Mouse (Mus musculus) thymus, adult 18-20 months (tissue): Measurements from ENCODE around the gene Ap1s2.

Source experiments
- DNase-seq, 2 experiments: peaks; one replicate each; pipeline ENCODE4 v3.0.0; 2022; ENCODE audit warnings: mixed read lengths in 2 of 2

The Ap1s2 gene

DNA sequence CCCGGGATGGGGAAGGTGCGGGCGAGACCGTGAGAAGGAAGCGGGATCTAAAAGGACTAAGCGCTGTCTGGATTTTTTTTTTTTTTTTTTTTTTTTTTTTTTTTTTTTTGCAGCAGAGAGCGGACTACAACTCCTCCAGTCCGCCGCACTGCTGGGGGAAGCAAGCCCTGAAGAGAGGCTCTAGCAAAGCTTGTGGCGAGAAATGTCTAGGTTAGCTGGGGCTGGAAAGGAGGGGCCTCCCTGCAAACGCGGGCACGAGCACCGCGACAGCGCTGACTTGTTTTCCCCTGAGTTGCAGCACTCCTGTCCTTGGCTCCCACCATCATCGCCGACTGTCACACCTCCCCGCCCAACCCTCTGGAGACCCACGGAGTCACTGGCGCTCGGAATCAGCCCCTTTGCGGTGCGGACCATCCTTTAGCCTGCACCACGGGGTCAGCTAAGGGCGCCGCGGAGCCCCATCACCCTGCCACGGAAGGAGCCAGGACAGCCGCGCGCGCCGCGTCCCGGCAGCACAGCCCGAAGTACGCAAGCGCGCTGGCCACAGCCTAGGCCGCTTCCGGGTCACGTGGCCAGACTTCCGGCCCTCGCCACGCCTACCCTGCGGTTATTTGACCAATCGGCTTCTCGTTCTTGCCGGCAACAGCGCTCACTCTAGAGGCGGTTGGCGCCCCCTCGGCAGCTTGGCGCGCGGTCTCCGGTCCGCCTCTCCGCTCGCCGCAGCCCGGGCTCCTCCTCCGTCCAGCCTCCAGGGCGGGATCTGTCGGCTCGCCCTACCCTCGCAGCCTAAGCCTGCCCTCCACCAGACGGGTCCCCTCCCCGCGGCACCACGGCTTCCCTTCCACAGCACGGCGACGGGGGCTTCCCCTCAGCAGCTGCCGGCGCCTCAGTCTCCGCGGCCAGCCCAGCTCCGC, at the start of gene Ap1s2:
Gene Ap1s2, plus strand, starts transcription at position 681 of the 914 bp plus-strand sequence.
- peak; percentile 91 to 92 for DNase-seq

DNA sequence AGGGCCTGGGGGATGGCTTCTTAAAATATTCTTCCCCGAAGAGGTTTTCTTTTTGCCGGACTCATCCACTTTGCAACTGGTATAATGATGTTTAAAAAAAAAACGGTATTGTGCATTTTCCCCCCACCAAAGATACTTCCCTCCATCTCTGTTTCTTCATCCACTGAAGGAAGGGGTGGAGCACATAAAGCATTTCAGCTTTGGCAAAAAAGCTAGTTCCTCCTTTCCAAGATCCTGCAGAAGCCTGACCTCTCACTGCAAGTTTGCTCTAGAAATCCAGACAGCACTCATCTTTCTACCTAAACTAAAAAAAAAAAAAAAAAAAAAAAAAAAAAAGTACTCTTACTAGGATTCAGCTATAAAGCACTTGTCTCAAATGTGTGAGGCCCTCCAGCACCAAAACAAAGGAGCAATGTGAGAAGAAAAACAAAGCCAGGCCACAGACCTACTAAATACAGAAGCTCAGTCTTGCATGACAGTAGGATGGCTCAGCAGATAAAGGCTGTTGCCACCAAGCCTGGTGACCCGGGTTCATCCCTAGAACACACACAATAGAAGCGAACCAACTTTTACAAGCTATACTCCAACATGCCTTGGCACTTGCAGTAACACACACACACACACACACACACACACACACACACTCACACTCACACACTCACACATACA, 41.0 kb upstream of the Ap1s2 start:
- no peak for DNase-seq

DNA sequence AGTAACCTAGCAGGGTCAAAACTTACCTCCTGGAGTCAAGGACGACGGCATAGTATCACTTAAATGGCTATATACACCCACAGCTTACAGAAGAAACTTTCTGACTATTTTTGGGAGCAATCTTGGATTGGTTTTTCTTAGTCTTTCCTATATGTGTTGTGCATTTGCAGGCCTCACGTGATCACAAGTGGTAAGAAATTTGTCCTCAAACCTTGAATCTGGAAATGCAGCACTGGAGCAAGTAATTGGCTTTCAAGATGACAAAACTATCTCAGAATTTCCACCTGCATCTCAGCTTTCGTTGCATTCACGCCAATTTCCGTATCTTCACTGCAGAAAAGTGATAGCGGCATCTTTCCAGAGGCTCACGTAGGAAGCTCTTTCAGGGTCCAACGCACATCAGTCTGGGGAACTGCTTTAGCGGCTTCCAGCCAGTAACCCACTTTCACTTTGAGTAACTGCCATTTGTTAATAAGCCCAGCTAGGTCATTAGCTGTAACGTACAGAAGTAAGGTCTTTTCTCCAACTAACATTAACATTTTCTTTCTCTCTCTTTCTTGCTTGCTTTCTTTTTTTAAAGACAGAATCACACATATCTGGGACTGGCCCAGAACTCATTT, 40.0 kb upstream of the Ap1s2 start:
- DNase-seq, result no peak

- no peak for DNase-seq
Observed at GRCm38 (mm10) chrX:163875932-163876331, 32.9 kb upstream of the Ap1s2 start.

DNA sequence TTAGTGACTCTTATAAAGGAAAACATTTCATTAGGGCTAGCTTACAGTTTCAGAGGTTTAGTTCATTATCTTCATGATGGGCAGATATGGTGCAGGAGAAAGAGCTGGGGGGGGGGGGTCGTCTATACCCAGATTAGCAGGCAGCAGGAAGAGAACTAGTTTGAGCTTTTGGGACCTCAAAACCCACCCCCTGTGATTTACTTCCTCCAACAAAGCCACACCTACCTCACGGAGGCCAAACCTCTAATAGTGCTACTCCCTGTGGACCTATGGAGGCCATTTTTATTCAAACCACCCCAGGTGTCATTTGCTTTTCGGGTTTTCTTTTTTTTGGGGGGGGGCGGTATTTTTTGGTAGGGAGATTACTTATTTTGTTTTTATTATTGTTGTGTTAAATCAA, 32.2 kb upstream of the Ap1s2 start:
- DNase-seq, result no peak

DNA sequence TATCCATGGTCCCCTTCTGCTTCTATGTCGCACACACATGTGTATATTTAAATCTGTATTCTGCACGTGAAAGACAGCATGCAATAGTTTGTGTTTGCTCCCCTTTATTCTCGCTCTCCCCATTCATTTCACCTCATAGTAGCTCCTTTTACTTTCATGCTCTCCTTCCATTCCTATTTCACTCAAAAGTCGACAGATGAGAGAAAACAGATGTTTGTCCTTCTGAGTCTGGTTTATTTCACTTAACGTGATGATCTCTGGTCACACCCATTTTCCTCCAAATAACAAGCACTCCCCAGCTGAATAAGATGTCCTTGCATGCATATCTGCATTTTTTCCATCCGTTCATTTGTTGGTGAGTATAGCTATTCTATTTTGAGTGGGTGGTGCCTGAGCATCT, 29.8 kb upstream of the Ap1s2 start:
- DNase-seq, result no peak

DNA sequence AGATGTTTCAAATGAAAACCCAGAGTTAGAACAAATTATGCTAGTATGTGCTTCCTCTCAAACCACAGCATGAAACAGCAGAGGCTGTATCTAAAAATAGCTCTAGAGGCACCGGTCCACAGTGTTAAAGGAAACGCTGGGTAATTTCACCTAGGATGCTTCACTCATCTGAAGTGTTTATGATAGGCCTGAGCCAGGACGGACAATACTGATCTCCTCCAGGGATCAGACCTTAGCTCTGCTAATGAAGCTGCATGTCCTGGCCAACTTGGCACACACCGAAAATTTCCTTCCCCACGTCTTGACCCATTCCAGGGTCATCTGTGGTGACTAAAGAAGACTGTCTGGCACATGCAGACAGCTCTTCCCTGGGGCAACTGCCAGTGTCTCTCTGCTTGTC, 29.4 kb upstream of the Ap1s2 start:
- no peak for DNase-seq

GRCm38 (mm10) chrX:163885539-163885981, 23.3 kb upstream of the Ap1s2 start:
- DNase-seq, result no peak

GRCm38 (mm10) chrX:163897354-163897753, 11.5 kb upstream of the Ap1s2 start:
- DNase-seq, result no peak

DNA sequence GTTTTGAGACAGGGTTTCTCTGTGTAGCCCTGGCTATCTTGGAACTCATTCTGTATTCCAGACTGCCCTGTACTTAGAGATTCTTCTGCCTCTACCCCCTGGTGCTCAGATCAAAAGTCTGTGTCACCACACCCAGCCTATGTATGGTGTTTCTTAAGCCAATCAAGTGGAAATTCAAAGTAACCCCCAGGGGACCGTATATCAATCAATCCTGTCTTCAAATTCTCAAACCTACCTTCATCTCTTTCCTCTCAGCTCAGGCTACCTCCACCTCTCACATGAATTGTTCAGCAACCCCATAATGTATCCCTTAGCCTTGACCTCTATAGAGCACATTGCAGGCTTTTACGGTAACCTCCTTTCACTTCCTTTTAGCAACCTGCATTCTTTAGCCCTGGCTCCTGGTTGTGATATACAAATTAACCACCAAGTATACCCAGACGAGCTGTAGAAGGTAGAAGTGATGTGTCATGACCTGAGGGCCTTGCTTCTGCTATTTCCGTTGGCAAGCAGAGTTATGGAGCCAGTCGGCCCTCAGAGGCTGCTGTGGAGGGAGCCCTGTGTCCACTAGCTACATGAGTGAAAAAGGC, 9.3 kb upstream of the Ap1s2 start:
- DNase-seq, result no peak

DNA sequence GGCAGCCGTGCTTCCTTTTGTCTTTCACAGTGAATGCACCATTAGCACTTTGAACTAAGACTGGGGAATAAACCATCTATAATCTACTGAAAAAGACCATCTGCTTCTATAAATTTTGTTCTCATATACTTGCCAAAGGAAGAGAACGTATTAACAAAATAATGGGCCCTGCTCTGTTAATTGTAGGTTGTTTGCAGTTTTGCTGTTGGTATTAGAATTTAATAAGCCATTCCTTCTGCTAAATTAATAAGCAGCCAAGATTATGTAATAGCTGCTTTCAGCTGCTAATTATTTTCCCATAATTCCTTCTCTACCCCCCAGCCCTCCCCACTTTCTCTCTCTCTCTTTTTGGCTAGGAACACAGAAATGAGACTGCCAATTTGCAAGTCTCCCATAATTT, 2.0 kb upstream of the Ap1s2 start:
- no peak for DNase-seq

DNA sequence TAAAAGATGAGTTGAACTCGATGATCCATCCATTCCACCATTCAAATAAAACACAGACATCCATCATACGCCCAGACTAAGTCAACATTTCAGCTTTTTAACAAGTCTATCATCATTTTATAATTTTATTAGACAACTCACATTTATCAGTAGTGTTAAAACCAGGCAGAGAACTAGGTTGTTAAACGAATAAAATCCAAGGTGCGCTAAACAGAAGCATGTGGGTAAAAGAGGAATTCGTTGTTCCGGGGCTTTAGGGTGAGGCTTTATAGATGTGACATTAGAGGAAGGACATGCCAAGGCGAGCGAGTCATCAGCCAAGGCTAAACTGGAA, 847 bp upstream of the Ap1s2 start:
- peak in 1 of 2 experiments; percentile 4 for DNase-seq

GRCm38 (mm10) chrX:163909381-163909780, 564 bp downstream of the Ap1s2 start:
- DNase-seq, result peak; percentile 41 to 45

DNA sequence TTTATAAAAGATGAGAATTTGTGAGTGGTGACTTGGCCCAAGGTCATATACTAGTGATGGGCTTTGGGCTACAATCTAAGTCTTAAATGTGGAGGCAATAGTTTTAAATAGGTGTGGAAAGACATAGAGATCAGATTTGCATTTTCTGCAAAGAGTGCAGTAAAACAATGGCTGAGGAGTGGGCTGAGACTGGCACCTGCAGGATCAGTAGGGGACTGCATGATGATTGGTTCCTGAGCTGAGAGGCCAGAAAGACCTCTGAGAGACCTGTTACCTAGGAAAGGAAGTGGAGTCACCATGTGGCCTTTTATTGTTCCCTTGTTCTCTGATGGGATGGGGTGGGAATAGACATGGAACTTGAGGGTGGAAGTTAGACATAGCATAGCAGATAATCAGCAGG, 4.0 kb downstream of the Ap1s2 start:
- DNase-seq, result peak in 1 of 2 experiments; percentile 12

DNA sequence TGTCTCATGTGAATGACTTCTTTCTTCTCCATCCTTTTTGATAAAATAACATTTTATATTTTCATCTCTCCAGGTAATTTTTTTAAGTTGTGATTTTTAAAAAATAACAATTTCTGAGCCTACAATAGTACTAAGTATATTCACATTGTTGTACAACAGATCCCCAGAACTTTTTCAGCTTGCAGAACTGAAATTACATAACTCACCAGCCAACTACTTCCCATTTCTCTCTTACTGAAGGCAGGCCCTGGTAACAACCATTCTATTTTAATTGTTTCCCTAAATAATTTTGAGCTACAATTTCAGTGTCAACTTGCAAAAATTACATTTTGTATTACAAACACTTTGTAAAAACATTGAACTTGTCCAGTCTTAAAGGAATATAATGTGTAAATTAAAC, 20.7 kb downstream of the Ap1s2 start:
- no peak for DNase-seq

DNA sequence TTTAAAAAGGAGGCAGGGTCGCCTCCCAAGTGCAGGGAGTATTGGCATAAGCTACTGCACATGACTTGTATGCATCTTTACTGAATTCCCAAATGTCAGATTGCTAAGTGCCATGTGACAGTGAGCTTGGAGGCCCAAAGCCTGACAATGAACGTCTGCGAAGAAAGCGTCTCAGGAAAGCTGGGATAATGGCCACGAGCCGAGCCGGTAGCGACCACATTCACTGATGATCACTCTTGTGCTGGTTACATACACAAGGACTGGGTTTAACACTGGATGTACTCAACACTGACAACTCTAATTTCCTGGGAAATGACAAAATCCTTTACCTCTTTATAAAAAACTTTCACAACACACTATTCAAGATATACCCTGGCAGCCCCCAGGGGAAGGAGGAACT, 25.9 kb downstream of the Ap1s2 start:
- DNase-seq, result no peak

DNA sequence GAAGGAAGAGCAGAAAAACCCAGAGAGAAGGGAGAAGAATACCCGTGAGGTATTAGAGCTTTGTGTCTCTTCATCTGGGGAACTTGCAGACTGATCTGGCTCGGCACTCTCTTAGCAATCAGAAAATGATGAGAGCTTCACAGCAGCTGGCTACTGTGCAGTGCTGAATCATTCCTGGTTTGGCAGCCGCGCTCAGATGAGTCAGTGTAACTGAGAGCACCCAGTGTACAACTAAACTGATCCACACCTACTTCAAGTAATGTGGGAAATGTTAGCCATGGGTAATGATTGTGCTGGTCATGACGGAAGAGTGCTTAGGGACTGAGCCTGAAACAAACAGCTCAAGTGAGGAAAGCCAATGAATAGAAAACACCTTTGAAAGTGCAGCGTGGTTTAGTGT, 29.8 kb downstream of the Ap1s2 start:
- DNase-seq, result no peak

GRCm38 (mm10) chrX:163944381-163944780, 35.6 kb downstream of the Ap1s2 start:
- no peak for DNase-seq

DNA sequence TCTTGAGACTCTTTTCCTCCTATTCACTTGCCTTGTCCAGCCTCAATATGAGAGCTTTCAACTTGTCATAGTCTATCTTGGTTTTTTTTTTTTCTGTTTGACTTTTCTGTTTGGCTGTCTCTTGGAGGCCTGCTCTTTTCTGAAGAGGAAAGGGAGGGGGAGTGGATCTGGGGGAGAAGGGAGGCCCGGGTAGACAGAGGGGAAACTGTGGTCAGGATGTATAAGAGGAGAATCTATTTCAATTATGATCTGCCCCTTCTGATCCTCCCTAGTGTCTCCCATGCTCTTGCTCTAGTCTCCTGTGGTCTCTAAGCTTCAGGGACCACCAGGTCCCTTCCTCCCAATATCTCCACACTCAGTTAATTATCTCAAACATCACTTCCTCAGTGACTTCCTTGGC, 42.8 kb downstream of the Ap1s2 start:
- DNase-seq, result no peak

DNA sequence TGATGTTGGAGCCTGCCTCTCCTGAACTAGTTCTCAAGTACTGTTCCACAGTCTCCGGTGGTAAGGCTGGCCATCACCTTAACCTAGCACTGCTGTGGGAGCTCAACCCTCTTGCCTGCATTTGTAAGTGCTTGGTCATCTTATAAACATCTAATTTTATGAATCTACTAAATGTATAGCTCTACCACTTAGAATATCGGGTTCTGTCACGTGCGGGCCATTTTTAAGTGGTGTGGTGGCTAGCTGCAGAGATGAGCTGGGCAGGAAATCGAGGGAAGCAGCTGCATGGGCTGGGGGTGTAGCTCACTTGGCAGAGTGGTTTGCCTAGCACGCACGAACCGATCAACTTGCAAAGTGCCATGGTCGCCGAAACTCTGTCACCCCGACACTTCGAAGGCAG, 48.6 kb downstream of the Ap1s2 start:
- DNase-seq, result no peak

- DNase-seq, result peak; percentile 47 to 50
Observed at GRCm38 (mm10) chrX:163957803-163958466, 49.1 kb downstream of the Ap1s2 start.

- DNase-seq, result peak; percentile 79 to 81
Observed at GRCm38 (mm10) chrX:163958467-163958875, 49.7 kb downstream of the Ap1s2 start, which contains the start of gene Zrsr2. TSS of gene Zrsr2 (minus strand) at chrX:163958661.

DNA sequence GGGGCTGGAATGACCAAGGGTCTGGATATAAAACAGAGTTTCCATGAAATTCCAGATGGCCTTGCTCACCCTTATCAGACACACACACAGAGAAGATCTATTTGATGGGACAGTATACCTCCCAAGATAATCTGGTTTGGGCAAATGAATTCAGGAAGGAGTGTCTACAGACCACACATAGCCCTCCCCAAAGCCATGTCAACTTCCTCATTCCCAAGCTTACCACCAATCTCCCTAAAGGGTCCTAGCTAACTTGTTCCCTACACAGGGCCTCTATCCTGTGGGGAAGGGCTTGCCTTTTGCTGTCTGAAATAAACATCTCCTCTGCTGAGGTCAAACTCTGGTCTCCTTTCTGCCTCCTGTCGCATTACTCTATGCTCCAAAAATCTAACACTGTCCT, 72.3 kb downstream of the Ap1s2 start:
- DNase-seq, result no peak
